Mouse (Mus musculus): ENCODE data around the gene Olfr780. TPM values are rescaled to one million over a fixed set of nuclear protein-coding genes. Genes with fewer than 3 reads are reported as not detected.
"Not testable (repeated sequence)": the region's sequence is repeated elsewhere in the genome, so short reads cannot be mapped to it uniquely, and the experiment has no call there.

Olfr780 gene
- not detected in 2 replicates for polyA plus RNA-seq (2012; rRNA removed)

GRCm38 (mm10) chr10:129317817-129318216, at the start of gene Olfr780:
Gene Olfr780 (plus strand): TSS chr10:129318117.
- TF ChIP-seq POLR2A (IDR thresholded peaks at IDR 0.05; ENCODE audit: borderline replicate concordance, extremely low read depth, insufficient read depth, insufficient read length, poor library complexity, severe bottlenecking) (no peak), CTCF (IDR thresholded peaks at IDR 0.05; ENCODE audit: borderline replicate concordance, extremely low read depth, insufficient read depth, insufficient read length) (no peak)

GRCm38 (mm10) chr10:129271081-129271535, 46.8 kb upstream of the Olfr780 start, which contains the start of gene Olfr777:
Gene Olfr777 (minus strand): TSS chr10:129271485.
- no peak for DNase-seq (ENCODE audit: low read depth)
- TF ChIP-seq CTCF (IDR thresholded peaks at IDR 0.05; ENCODE audit: borderline replicate concordance, extremely low read depth, insufficient read depth, insufficient read length), result no peak
- no peak for TF ChIP-seq POLR2A (IDR thresholded peaks at IDR 0.05; ENCODE audit: borderline replicate concordance, extremely low read depth, insufficient read depth, insufficient read length, poor library complexity, severe bottlenecking)

More at GRCm38 (mm10) chr10:129317817-129318216, at the start of gene Olfr780:
- DNase-seq (ENCODE audit: low read depth), result no peak

GRCm38 (mm10) chr10:129312973-129313372, 4.9 kb upstream of the Olfr780 start:
- DNase-seq (ENCODE audit: low read depth), result not testable (repeated sequence)

- DNase-seq (ENCODE audit: low read depth), result not testable (repeated sequence)
Measured at GRCm38 (mm10) chr10:129313521-129313920, 4.4 kb upstream of the Olfr780 start.

GRCm38 (mm10) chr10:129328554-129328953, 10.6 kb downstream of the Olfr780 start, which contains the start of gene Olfr781:
Gene Olfr781 (plus strand): TSS chr10:129328854.
- no peak for DNase-seq (ENCODE audit: low read depth)
- TF ChIP-seq CTCF (IDR thresholded peaks at IDR 0.05; ENCODE audit: borderline replicate concordance, extremely low read depth, insufficient read depth, insufficient read length), result no peak
- TF ChIP-seq POLR2A (IDR thresholded peaks at IDR 0.05; ENCODE audit: borderline replicate concordance, extremely low read depth, insufficient read depth, insufficient read length, poor library complexity, severe bottlenecking), result no peak

- no peak for TF ChIP-seq CTCF (IDR thresholded peaks at IDR 0.05; ENCODE audit: borderline replicate concordance, extremely low read depth, insufficient read depth, insufficient read length)
Measured at GRCm38 (mm10) chr10:129348550-129348949, 30.6 kb downstream of the Olfr780 start, which contains the start of gene Olfr782. Gene Olfr782 (plus strand): TSS chr10:129348850.

GRCm38 (mm10) chr10:129352475-129352874, 34.6 kb downstream of the Olfr780 start:
- DNase-seq (ENCODE audit: low read depth), result not testable (repeated sequence)

More at GRCm38 (mm10) chr10:129348550-129348949, 30.6 kb downstream of the Olfr780 start, which contains the start of gene Olfr782:
- DNase-seq (ENCODE audit: low read depth), result no peak

GRCm38 (mm10) chr10:129356496-129356895, 38.6 kb downstream of the Olfr780 start:
- DNase-seq (ENCODE audit: low read depth), result not testable (repeated sequence)

- DNase-seq (ENCODE audit: low read depth), result no peak
- no peak for TF ChIP-seq POLR2A (IDR thresholded peaks at IDR 0.05; ENCODE audit: borderline replicate concordance, extremely low read depth, insufficient read depth, insufficient read length, poor library complexity, severe bottlenecking)
- no peak for TF ChIP-seq CTCF (IDR thresholded peaks at IDR 0.05; ENCODE audit: borderline replicate concordance, extremely low read depth, insufficient read depth, insufficient read length)
Measured at GRCm38 (mm10) chr10:129357307-129357706, 39.4 kb downstream of the Olfr780 start.

Other genes with a start within 250 kb of the Olfr780 start
- gene Olfr766-ps1, start 249.1 kb upstream of the Olfr780 start, polyA plus RNA-seq (2012; rRNA removed), result not detected in 2 replicates
- gene Olfr767, start 235.2 kb upstream of the Olfr780 start, polyA plus RNA-seq (2012; rRNA removed), result not detected in 2 replicates
- gene Olfr768, start 218.7 kb upstream of the Olfr780 start, polyA plus RNA-seq (2012; rRNA removed), result not detected in 2 replicates
- not detected in 2 replicates for gene Olfr769, start 200.3 kb upstream of the Olfr780 start, polyA plus RNA-seq (2012; rRNA removed)
- not detected in 2 replicates for gene Olfr770, start 179.1 kb upstream of the Olfr780 start, polyA plus RNA-seq (2012; rRNA removed)
- not detected in 2 replicates for gene Olfr771, start 153.4 kb upstream of the Olfr780 start, polyA plus RNA-seq (2012; rRNA removed)
- not detected in 2 replicates for gene Olfr772, start 140.2 kb upstream of the Olfr780 start, polyA plus RNA-seq (2012; rRNA removed)
- not detected in 2 replicates for gene Olfr773, start 130.7 kb upstream of the Olfr780 start, polyA plus RNA-seq (2012; rRNA removed)
- not detected in 2 replicates for gene Olfr774, start 81.9 kb upstream of the Olfr780 start, polyA plus RNA-seq (2012; rRNA removed)
- gene Olfr775, start 69.7 kb upstream of the Olfr780 start, polyA plus RNA-seq (2012; rRNA removed), result not detected in 2 replicates
- not detected in 2 replicates for gene Olfr776, start 59.0 kb upstream of the Olfr780 start, polyA plus RNA-seq (2012; rRNA removed)
- not detected in 2 replicates for gene Olfr777, start 46.6 kb upstream of the Olfr780 start, polyA plus RNA-seq (2012; rRNA removed)
- gene Olfr781, start 10.7 kb downstream of the Olfr780 start, polyA plus RNA-seq (2012; rRNA removed), result not detected in 2 replicates
- gene Olfr782, start 30.7 kb downstream of the Olfr780 start, polyA plus RNA-seq (2012; rRNA removed), result not detected in 2 replicates
- gene Olfr784, start 66.0 kb downstream of the Olfr780 start, polyA plus RNA-seq (2012; rRNA removed), result 0.08 and 0.16 TPM in 2 replicates
- gene Olfr785, start 87.3 kb downstream of the Olfr780 start, polyA plus RNA-seq (2012; rRNA removed), result not detected in 2 replicates
- gene Olfr786, start 109.2 kb downstream of the Olfr780 start, polyA plus RNA-seq (2012; rRNA removed), result not detected in 2 replicates
- not detected in 2 replicates for gene Olfr787, start 143.7 kb downstream of the Olfr780 start, polyA plus RNA-seq (2012; rRNA removed)
- not detected in 2 replicates for gene Olfr788, start 152.9 kb downstream of the Olfr780 start, polyA plus RNA-seq (2012; rRNA removed)
- gene Olfr789, start 166.6 kb downstream of the Olfr780 start, polyA plus RNA-seq (2012; rRNA removed), result not detected in 2 replicates
- gene Olfr790, start 180.4 kb downstream of the Olfr780 start, polyA plus RNA-seq (2012; rRNA removed), result not detected in 2 replicates
- not detected in 2 replicates for gene Olfr791, start 203.7 kb downstream of the Olfr780 start, polyA plus RNA-seq (2012; rRNA removed)
- gene Olfr792, start 221.0 kb downstream of the Olfr780 start, polyA plus RNA-seq (2012; rRNA removed), result not detected in 2 replicates
- not detected in 2 replicates for gene Olfr794, start 249.5 kb downstream of the Olfr780 start, polyA plus RNA-seq (2012; rRNA removed)

Data from brain, embryonic 14.5 days (tissue).